Mouse (Mus musculus) lung, postnatal 36 days (tissue): Measurements from ENCODE around the gene Emilin1.

Experiments used
- DNase-seq: peaks from one replicate; pipeline ENCODE4 v3.0.0; 2022; ENCODE audit warnings: mixed read lengths

Gene Emilin1

GRCm38 (mm10) chr5:30930121-30930520, 16.9 kb downstream of the Emilin1 start:
- DNase-seq, result peak; percentile 91

- DNase-seq, result no peak
Observed at GRCm38 (mm10) chr5:30930846-30931245, 17.6 kb downstream of the Emilin1 start.

GRCm38 (mm10) chr5:30931378-30931777, 18.2 kb downstream of the Emilin1 start:
- no peak for DNase-seq

- DNase-seq, result no peak
Observed at GRCm38 (mm10) chr5:30933705-30934104, 20.5 kb downstream of the Emilin1 start.

GRCm38 (mm10) chr5:30934725-30935461, 21.7 kb downstream of the Emilin1 start:
- DNase-seq, result no peak

- DNase-seq, result peak; percentile 53
Observed at GRCm38 (mm10) chr5:30943004-30943403, 29.8 kb downstream of the Emilin1 start.

- no peak for DNase-seq
Observed at GRCm38 (mm10) chr5:30944344-30944743, 31.1 kb downstream of the Emilin1 start.

- peak; percentile 69 for DNase-seq
Observed at GRCm38 (mm10) chr5:30944956-30945781, 32.0 kb downstream of the Emilin1 start, which contains the start of gene Cgref1. Cgref1 (minus strand) TSS chr5:30945591.

GRCm38 (mm10) chr5:30948620-30949019, 35.4 kb downstream of the Emilin1 start:
- no peak for DNase-seq

GRCm38 (mm10) chr5:30949654-30950326, 36.6 kb downstream of the Emilin1 start:
- peak; percentile 96 for DNase-seq

GRCm38 (mm10) chr5:30950451-30950850, 37.2 kb downstream of the Emilin1 start:
- peak; percentile 21 for DNase-seq

GRCm38 (mm10) chr5:30950922-30951321, 37.7 kb downstream of the Emilin1 start:
- DNase-seq, result no peak

GRCm38 (mm10) chr5:30951706-30952105, 38.5 kb downstream of the Emilin1 start:
- DNase-seq, result no peak

GRCm38 (mm10) chr5:30952551-30952950, 39.3 kb downstream of the Emilin1 start:
- DNase-seq, result no peak

GRCm38 (mm10) chr5:30954065-30954464, 40.9 kb downstream of the Emilin1 start:
- DNase-seq, result no peak

- no peak for DNase-seq
Observed at GRCm38 (mm10) chr5:30954556-30954955, 41.4 kb downstream of the Emilin1 start.

- no peak for DNase-seq
Observed at GRCm38 (mm10) chr5:30955751-30956150, 42.5 kb downstream of the Emilin1 start.

- DNase-seq, result no peak
Observed at GRCm38 (mm10) chr5:30957891-30958290, 44.7 kb downstream of the Emilin1 start.

- peak; percentile 20 for DNase-seq
Observed at GRCm38 (mm10) chr5:30959198-30959854, 46.1 kb downstream of the Emilin1 start.

GRCm38 (mm10) chr5:30959966-30960501, 46.8 kb downstream of the Emilin1 start, which contains the start of gene Preb:
Preb (minus strand) TSS chr5:30960361.
- DNase-seq, result peak; percentile 99

GRCm38 (mm10) chr5:30960814-30961213, 47.6 kb downstream of the Emilin1 start:
- no peak for DNase-seq
